Mouse (Mus musculus) CH12.LX (cell line): Measurements from ENCODE around the gene Slc13a4. TPM values are rescaled to one million over a fixed set of nuclear protein-coding genes. Genes with fewer than 3 reads are reported as not detected.

ENCODE experiments used
- DNase-seq: peaks from one replicate; pipeline ENCODE4 v3.0.0-alpha.2; 2013; ENCODE audit errors: extremely low read depth
- H3K27ac ChIP-seq: 2 replicates; pipeline ENCODE4 v1.5.1; 2012; ENCODE audit warnings: low read depth, mild to moderate bottlenecking, control low read depth, moderate library complexity; ENCODE audit not compliant: insufficient read depth
- H3K27me3 ChIP-seq: replicated peaks from 2 replicates; pipeline ENCODE3; 2012; ENCODE audit warnings: inconsistent platforms
- H3K36me3 ChIP-seq, 2 experiments: replicated peaks in 1 of 2; 2 replicates each; pipeline versions ENCODE3 to v1.6.1; 2012; ENCODE audit warnings: inconsistent platforms in 1 of 2, low read length in 1 of 2, mild to moderate bottlenecking in 1 of 2, mixed read lengths in 1 of 2, moderate library complexity in 1 of 2; ENCODE audit not compliant: control insufficient read depth in 1 of 2, insufficient read depth in 1 of 2
- H3K4me1 ChIP-seq, 2 experiments: 2 replicates each; pipeline ENCODE4 v1.6.1; 2012; ENCODE audit warnings: inconsistent platforms in 1 of 2, moderate library complexity in 1 of 2; ENCODE audit not compliant: insufficient read depth in 2 of 2, control insufficient read depth in 1 of 2
- H3K4me2 ChIP-seq: 2 replicates; pipeline ENCODE4 v1.6.1; 2012; ENCODE audit warnings: low read depth, mild to moderate bottlenecking, control low read depth; ENCODE audit not compliant: poor library complexity, insufficient read depth, severe bottlenecking
- H3K4me3 ChIP-seq, 3 experiments: fragments of 150-350 bp in 1 of 3; sonication (generic) in 1 of 3; replicated peaks in 1 of 3; 2 replicates each; pipeline versions ENCODE3 to v1.5.1; 2011 to 2012; ENCODE audit warnings: low read depth in 2 of 3, low read length in 2 of 3, mild to moderate bottlenecking in 2 of 3, moderate library complexity in 2 of 3, control low read depth in 1 of 3, improper control_type of control experiment in 1 of 3, inconsistent platforms in 1 of 3, mixed read lengths in 1 of 3; ENCODE audit not compliant: poor library complexity in 1 of 3
- H3K79me2 ChIP-seq: replicated peaks from 2 replicates; pipeline ENCODE4 v1.6.1; 2012; ENCODE audit warnings: mild to moderate bottlenecking, moderate library complexity; ENCODE audit not compliant: control insufficient read depth, poor library complexity, insufficient read depth, severe bottlenecking; ENCODE audit errors: extremely low read depth
- H3K9ac ChIP-seq: 2 replicates; pipeline ENCODE4 v1.6.1; 2012; ENCODE audit warnings: low read depth, mild to moderate bottlenecking, control low read depth, moderate library complexity; ENCODE audit not compliant: insufficient read depth
- H3K9me3 ChIP-seq: replicated peaks from 2 replicates; pipeline ENCODE3; 2012; ENCODE audit warnings: low read length, inconsistent platforms, mixed read lengths
- CHD1 ChIP-seq: IDR thresholded peaks from 2 replicates; pipeline ENCODE4 v1.6.1; 2012; ENCODE audit warnings: low read depth, low read length, improper control_type of control experiment, inconsistent platforms
- CHD2 ChIP-seq: IDR thresholded peaks from 2 replicates; pipeline ENCODE4 v1.6.1; 2011; ENCODE audit warnings: low read length, improper control_type of control experiment
- CTCF ChIP-seq, 2 experiments: IDR thresholded peaks in 1 of 2; conservative IDR thresholded peaks in 1 of 2; 2 replicates each; pipeline ENCODE4 v1.5.1; 2011 to 2012; ENCODE audit warnings: low read depth in 2 of 2, low read length in 2 of 2, improper control_type of control experiment in 1 of 2, inconsistent platforms in 1 of 2, mild to moderate bottlenecking in 1 of 2, moderate library complexity in 1 of 2
- ELF1 ChIP-seq: IDR thresholded peaks from 2 replicates; pipeline ENCODE4 v1.6.1; 2014; ENCODE audit warnings: low read depth, mild to moderate bottlenecking, inconsistent platforms, low read length, improper control_type of control experiment
- EP300 ChIP-seq: IDR thresholded peaks from 2 replicates; pipeline ENCODE4 v1.6.1; 2011; ENCODE audit warnings: low read length, improper control_type of control experiment
- GABPA ChIP-seq: IDR thresholded peaks from 2 replicates; pipeline ENCODE4 v1.6.1; 2012; ENCODE audit warnings: low read depth, low read length, improper control_type of control experiment, inconsistent platforms; ENCODE audit not compliant: insufficient replicate concordance
- HCFC1 ChIP-seq: IDR thresholded peaks from 2 replicates; pipeline ENCODE4 v1.6.1; 2012; ENCODE audit warnings: low read depth, mild to moderate bottlenecking, inconsistent platforms, low read length, improper control_type of control experiment
- JUN ChIP-seq: IDR thresholded peaks from 2 replicates; pipeline ENCODE4 v1.6.1; 2011; ENCODE audit warnings: low read depth, mild to moderate bottlenecking, low read length, improper control_type of control experiment, moderate library complexity; ENCODE audit not compliant: insufficient read depth
- KAT2A ChIP-seq: IDR thresholded peaks from 2 replicates; pipeline ENCODE4 v1.6.1; 2012; ENCODE audit warnings: low read length, improper control_type of control experiment, inconsistent platforms; ENCODE audit not compliant: insufficient replicate concordance
- MAX ChIP-seq: IDR thresholded peaks from 2 replicates; pipeline ENCODE4 v1.6.1; 2011; ENCODE audit warnings: low read length, improper control_type of control experiment
- MXI1 ChIP-seq: IDR thresholded peaks from 2 replicates; pipeline ENCODE4 v1.6.1; 2011; ENCODE audit warnings: mild to moderate bottlenecking, low read depth, low read length, improper control_type of control experiment
- MYC ChIP-seq: IDR thresholded peaks from 2 replicates; pipeline ENCODE4 v1.6.1; 2011; ENCODE audit warnings: low read depth, mild to moderate bottlenecking, improper control_type of control experiment, low read length
- NELFE ChIP-seq: IDR thresholded peaks from 2 replicates; pipeline ENCODE4 v1.6.1; 2011; ENCODE audit warnings: low read depth, low read length, improper control_type of control experiment
- NRF1 ChIP-seq: IDR thresholded peaks from 2 replicates; pipeline ENCODE4 v1.6.1; 2014; ENCODE audit warnings: low read depth, mild to moderate bottlenecking, inconsistent platforms, low read length, improper control_type of control experiment, moderate library complexity
- PAX5 ChIP-seq: IDR thresholded peaks from 2 replicates; pipeline ENCODE4 v1.6.1; 2012; ENCODE audit warnings: low read length, inconsistent platforms, mixed read lengths
- POLR2A ChIP-seq: IDR thresholded peaks from 2 replicates; pipeline ENCODE4 v1.6.1; 2011; ENCODE audit warnings: low read depth, mild to moderate bottlenecking, improper control_type of control experiment, low read length
- POLR2AphosphoS2 ChIP-seq: IDR thresholded peaks from 2 replicates; pipeline ENCODE4 v1.6.1; 2011; ENCODE audit warnings: low read depth, low read length, improper control_type of control experiment
- RCOR1 ChIP-seq: conservative IDR thresholded peaks from 2 replicates; pipeline ENCODE4 v1.6.1; 2012; ENCODE audit warnings: low read depth, mild to moderate bottlenecking, inconsistent platforms, low read length, improper control_type of control experiment
- TBP ChIP-seq: conservative IDR thresholded peaks from 2 replicates; pipeline ENCODE4 v1.6.1; 2011; ENCODE audit warnings: low read depth, low read length, improper control_type of control experiment
- TCF12 ChIP-seq: IDR thresholded peaks from 2 replicates; pipeline ENCODE4 v1.6.1; 2014; ENCODE audit warnings: low read depth, mild to moderate bottlenecking, inconsistent platforms, low read length, improper control_type of control experiment
- UBTF ChIP-seq: IDR thresholded peaks from 2 replicates; pipeline ENCODE4 v1.6.1; 2012; ENCODE audit warnings: low read depth, mild to moderate bottlenecking, inconsistent platforms, low read length, improper control_type of control experiment, moderate library complexity
- dilution Hi-C: fragments of 300-500 bp; cut with MboI; formaldehyde crosslinking; loops from 2 replicates; pipeline ENCODE4 v1.14.3; 2020; ENCODE audit warnings: low sequenced_read_pairs; ENCODE audit not compliant: extremely low pct_unique_long_range_greater_than_20kb, extremely low pct_ligation_motif_present
- in situ Hi-C: fragments of 300-500 bp; cut with MboI; formaldehyde crosslinking; loops from 3 replicates; pipeline ENCODE4 v1.14.3; 2019; ENCODE audit warnings: low sequenced_read_pairs, low pct_ligation_motif_present, low pct_unique_long_range_greater_than_20kb, mixed read lengths
- polyA plus RNA-seq: library from polyadenylated mRNA; unstranded; fragments of >175 nt; gene quantifications from 2 replicates; pipeline ENCODE4 v1.2.1, GENCODE M21; 2012; ENCODE audit warnings: low read depth; ENCODE audit not compliant: insufficient read length
- total RNA-seq, 2 experiments: library from RNA; depleted of rRNA; stranded (reverse); fragments of 300-350 nt in 1 of 2; fragments of >200 nt in 1 of 2; gene quantifications; 2 replicates each; pipeline ENCODE4 v1.2.3; 2012 to 2014

Slc13a4 gene
- total and polyA plus RNA-seq, 3 experiments, result not detected

GRCm38 (mm10) chr6:35326111-35326515 lies 18.2 kb upstream of the Slc13a4 start, which contains the start of gene Fam180a:
TSS of gene Fam180a (minus strand) at chr6:35326141.
- in situ Hi-C loops, result no loop called here
- no peak within 1 kb of the TSS for H3K4me2 ChIP-seq
- no peak for TF ChIP-seq POLR2A
- TF ChIP-seq CHD2, result no peak
- no peak for TF ChIP-seq JUN
- TF ChIP-seq NRF1, result no peak
- TF ChIP-seq POLR2AphosphoS2, result no peak
- TF ChIP-seq MXI1, result no peak
- TF ChIP-seq HCFC1, result no peak
- TF ChIP-seq MAX, result no peak
- TF ChIP-seq KAT2A, result no peak
- TF ChIP-seq PAX5, result no peak
- TF ChIP-seq MYC, result no peak
- TF ChIP-seq ELF1, result no peak
- TF ChIP-seq CTCF (conservative IDR thresholded peaks at IDR 0.05 in 1 of 2, IDR thresholded peaks at IDR 0.05 in 1 of 2; ENCODE audit: low read depth in 2 of 2, low read length in 2 of 2), result no peak
- no peak for TF ChIP-seq NELFE
- no peak for TF ChIP-seq EP300
- no peak for TF ChIP-seq TBP
- no peak for TF ChIP-seq RCOR1
- TF ChIP-seq CHD1, result no peak
- no peak for TF ChIP-seq GABPA

GRCm38 (mm10) chr6:35324306-35324705 lies 16.4 kb upstream of the Slc13a4 start:
- H3K4me1 ChIP-seq, result peaks cover 7 to 14% of the 10 kb centered on the region in 2 experiments
- H3K4me2 ChIP-seq, result no peak overlapping the region
- TF ChIP-seq PAX5, result no peak
- TF ChIP-seq HCFC1, result no peak
- TF ChIP-seq NRF1, result no peak
- TF ChIP-seq TBP, result no peak
- no peak for TF ChIP-seq TCF12
- no peak for TF ChIP-seq UBTF
- no peak for TF ChIP-seq MXI1
- H3K27me3 ChIP-seq, result no peaks in the 10 kb centered on the region
- no peak overlapping the region for H3K9ac ChIP-seq
- dilution Hi-C loops (no loop called here), in situ Hi-C loops (no loop called here)
- H3K36me3 ChIP-seq, result no peaks in the 10 kb centered on the region
- no peak overlapping the region for H3K4me3 ChIP-seq
- DNase-seq, result no peak
- H3K79me2 ChIP-seq, result no peaks in the 10 kb centered on the region
- H3K9me3 ChIP-seq, result no peaks in the 10 kb centered on the region
- no peak overlapping the region for H3K27ac ChIP-seq

More at GRCm38 (mm10) chr6:35326111-35326515, 18.2 kb upstream of the Slc13a4 start, which contains the start of gene Fam180a:
- no peaks in the 10 kb centered on the region for H3K9me3 ChIP-seq
- H3K9ac ChIP-seq, result no peak within 1 kb of the TSS
- H3K27me3 ChIP-seq, result no peaks in the 10 kb centered on the region
- dilution Hi-C loops, result no loop called here
- no peaks in the 10 kb centered on the region for H3K79me2 ChIP-seq
- H3K4me1 ChIP-seq, result no peaks in the 10 kb centered on the region
- H3K27ac ChIP-seq, result no peak within 1 kb of the TSS
- H3K4me3 ChIP-seq, result no peak within 1 kb of the TSS
- no peak for DNase-seq
- H3K36me3 ChIP-seq, result no peaks in the 10 kb centered on the region
